Mouse (Mus musculus): Measurements from ENCODE around the gene Dnajb14. TPM values are rescaled to one million over a fixed set of nuclear protein-coding genes. Genes with fewer than 3 reads are reported as not detected.
"Not testable (repeated sequence)": the region's sequence is repeated elsewhere in the genome, so short reads cannot be mapped to it uniquely, and the experiment has no call there.

The Dnajb14 gene
- total RNA-seq, 2 experiments from 2014 or later, result 44.5 to 47.6 TPM

- no peak for TF ChIP-seq CTCF (IDR thresholded peaks at IDR 0.05)
- Histone ChIP-seq H3K27ac (no peak overlapping the region), H3K4me3 (no peak overlapping the region)
- intact Hi-C loops (cut with DNase I), result no loop called here
- no peak for DNase-seq (ENCODE audit: extremely low spot score in 1 of 2, low spot score in 2 of 2)
Measured at GRCm38 (mm10) chr3:137943737-137944154, 76.3 kb downstream of the Dnajb14 start.

DNA sequence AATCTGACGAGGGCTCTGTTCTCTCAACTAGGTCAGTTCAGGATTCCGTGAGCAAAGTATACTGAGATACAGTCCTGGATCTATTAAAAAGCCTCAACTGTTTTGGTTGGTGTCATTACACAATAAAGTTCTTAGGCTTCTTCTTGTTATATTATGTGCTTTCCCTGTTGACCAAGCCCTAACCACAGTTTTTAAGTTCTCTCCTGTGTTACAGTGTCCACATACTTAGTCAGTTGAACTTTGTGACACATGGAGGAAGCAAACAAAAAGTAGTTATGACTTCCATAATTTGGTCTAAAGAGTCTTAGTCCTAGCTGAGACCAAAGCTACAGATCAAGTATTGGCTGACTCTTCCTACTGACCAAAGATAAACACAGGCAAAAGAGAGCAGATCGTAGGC lies 79.4 kb downstream of the Dnajb14 start:
- H3K27ac ChIP-seq, result no peak overlapping the region
- intact Hi-C loops (cut with DNase I), result no loop called here
- DNase-seq (ENCODE audit: extremely low spot score in 1 of 2, low spot score in 2 of 2), result no peak
- TF ChIP-seq CTCF (IDR thresholded peaks at IDR 0.05), result no peak
- H3K4me3 ChIP-seq, result no peak overlapping the region

GRCm38 (mm10) chr3:137947525-137947924 lies 80.0 kb downstream of the Dnajb14 start:
- Histone ChIP-seq H3K27ac (no peak overlapping the region), H3K4me3 (no peak overlapping the region)
- no peak for TF ChIP-seq CTCF (IDR thresholded peaks at IDR 0.05)
- intact Hi-C loops (cut with DNase I), result no loop called here
- DNase-seq (ENCODE audit: extremely low spot score in 1 of 2, low spot score in 2 of 2), result no peak

DNA sequence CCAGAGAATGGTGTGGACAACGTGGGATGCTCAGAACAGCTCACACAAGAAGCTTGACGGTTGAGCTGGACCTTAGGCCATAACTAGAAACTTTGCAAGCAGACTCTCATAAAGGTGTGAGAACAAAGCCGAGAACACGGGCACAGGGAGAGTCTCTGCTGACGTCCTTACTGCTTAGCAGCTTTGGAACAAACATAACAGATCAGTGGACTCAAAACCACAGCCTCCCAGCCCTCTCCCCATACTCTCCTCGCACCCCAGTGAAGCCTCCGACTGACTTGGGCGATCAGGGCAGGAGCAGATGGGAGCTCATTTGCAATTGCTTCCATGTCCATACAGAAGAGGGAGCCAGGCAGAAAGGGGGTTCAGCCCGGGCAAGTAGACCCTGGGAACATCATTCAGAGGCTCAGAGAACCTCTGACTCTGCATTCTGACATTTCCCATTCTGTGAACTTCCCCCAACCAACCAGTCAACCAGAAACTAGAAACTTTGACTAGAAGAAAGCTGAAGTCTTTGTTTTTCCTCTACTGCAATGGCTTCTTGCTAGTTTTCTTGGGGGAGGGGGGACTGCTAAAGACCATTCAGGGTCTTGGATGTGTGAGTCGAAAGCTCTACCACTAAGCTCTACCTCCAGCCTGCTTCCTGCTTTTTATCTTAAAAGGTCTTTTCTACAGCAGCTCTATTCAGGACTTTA lies 82.9 kb downstream of the Dnajb14 start:
- intact Hi-C loops (cut with DNase I), result no loop called here
- TF ChIP-seq CTCF (IDR thresholded peaks at IDR 0.05), result no peak
- Histone ChIP-seq H3K27ac (no peak overlapping the region), H3K4me3 (no peak overlapping the region)
- no peak for DNase-seq (ENCODE audit: extremely low spot score in 1 of 2, low spot score in 2 of 2)

- H3K27ac ChIP-seq; intact Hi-C loops (cut with DNase I); DNase-seq (ENCODE audit: extremely low spot score in 1 of 2, low spot score in 2 of 2); H3K4me3 ChIP-seq: not testable (repeated sequence)
Measured at GRCm38 (mm10) chr3:137951302-137951701, 83.8 kb downstream of the Dnajb14 start.

DNA sequence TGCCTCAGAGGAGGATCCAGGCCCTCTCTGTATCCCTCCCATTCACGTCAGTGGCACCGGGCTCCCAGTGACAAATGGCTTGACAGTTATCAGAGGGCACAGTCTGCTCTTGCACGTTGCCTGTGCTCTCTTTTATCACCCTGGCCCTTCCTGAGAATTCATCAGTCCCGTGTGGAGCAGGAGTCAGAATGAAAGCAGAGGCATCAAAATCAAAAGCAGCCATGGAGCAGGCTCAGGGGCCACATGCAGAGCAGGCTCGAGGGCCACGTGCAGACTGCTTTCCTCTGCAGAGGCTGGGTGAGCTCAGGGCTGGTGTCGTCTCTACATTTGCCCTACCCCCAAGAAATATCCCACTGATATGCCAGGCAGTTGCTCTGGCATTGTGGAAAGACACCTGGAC lies 84.3 kb downstream of the Dnajb14 start:
- no peak for TF ChIP-seq CTCF (IDR thresholded peaks at IDR 0.05)
- H3K27ac ChIP-seq, result peak overlapping the region; percentile 72
- intact Hi-C loops (cut with DNase I), result no loop called here
- no peak for DNase-seq (ENCODE audit: extremely low spot score in 1 of 2, low spot score in 2 of 2)
- no peak overlapping the region for H3K4me3 ChIP-seq

GRCm38 (mm10) chr3:137952225-137952913 lies 84.9 kb downstream of the Dnajb14 start:
- Histone ChIP-seq H3K4me3 (no peak overlapping the region), H3K27ac (peak overlapping the region; percentile 72)
- intact Hi-C loops (cut with DNase I), result no loop called here
- no peak for TF ChIP-seq CTCF (IDR thresholded peaks at IDR 0.05)
- peak in 1 of 2 experiments; percentile 42 for DNase-seq (ENCODE audit: extremely low spot score in 1 of 2, low spot score in 2 of 2)

GRCm38 (mm10) chr3:137952914-137953880 lies 85.7 kb downstream of the Dnajb14 start:
- peak; percentile 55 to 64 for DNase-seq (ENCODE audit: extremely low spot score in 1 of 2, low spot score in 2 of 2)
- H3K27ac ChIP-seq, result peak overlapping the region; percentile 50
- intact Hi-C loops (cut with DNase I), result no loop called here
- H3K4me3 ChIP-seq, result no peak overlapping the region
- TF ChIP-seq CTCF (IDR thresholded peaks at IDR 0.05), result no peak

DNA sequence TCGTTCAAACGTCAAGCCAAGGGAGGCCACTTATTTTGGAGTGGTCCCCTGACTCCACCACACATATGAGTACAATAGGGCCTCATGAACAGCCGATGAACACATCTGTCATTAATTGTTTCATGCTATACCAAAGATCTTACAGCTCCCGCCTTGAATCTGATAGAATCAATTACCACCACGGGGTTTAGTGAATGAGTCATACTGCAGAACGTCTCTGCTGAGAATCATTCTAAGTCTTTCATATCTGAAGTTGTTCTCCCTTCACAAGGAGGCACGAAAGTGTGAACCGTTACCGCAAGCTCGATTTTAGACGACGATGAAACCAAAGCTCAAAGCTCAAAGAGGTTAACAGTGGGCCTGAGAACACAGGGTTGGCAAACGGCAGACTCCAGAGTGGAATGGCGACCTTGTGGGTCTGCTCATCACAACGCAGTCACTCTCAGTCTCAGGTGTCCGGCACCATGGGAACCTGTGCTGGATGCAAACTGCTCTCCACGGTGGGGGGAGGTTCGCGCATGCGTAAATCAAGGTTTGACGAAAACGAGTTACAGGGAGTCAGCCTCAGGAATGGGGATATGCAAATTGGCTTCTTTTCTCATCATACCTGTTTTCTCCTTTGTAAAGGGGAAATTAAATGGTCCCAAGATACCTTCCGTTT lies 86.9 kb downstream of the Dnajb14 start:
- no peak for TF ChIP-seq CTCF (IDR thresholded peaks at IDR 0.05)
- Histone ChIP-seq H3K27ac (no peak overlapping the region), H3K4me3 (no peak overlapping the region)
- no peak for DNase-seq (ENCODE audit: extremely low spot score in 1 of 2, low spot score in 2 of 2)
- intact Hi-C loops (cut with DNase I), result no loop called here

GRCm38 (mm10) chr3:137955560-137956081 lies 88.1 kb downstream of the Dnajb14 start:
- Histone ChIP-seq H3K4me3 (no peak overlapping the region), H3K27ac (no peak overlapping the region)
- TF ChIP-seq CTCF (IDR thresholded peaks at IDR 0.05), result no peak
- DNase-seq (ENCODE audit: extremely low spot score in 1 of 2, low spot score in 2 of 2), result no peak
- intact Hi-C loops (cut with DNase I), result no loop called here

GRCm38 (mm10) chr3:137957864-137958263 lies 90.4 kb downstream of the Dnajb14 start:
- intact Hi-C loops (cut with DNase I), result no loop called here
- Histone ChIP-seq H3K27ac (no peak overlapping the region), H3K4me3 (no peak overlapping the region)
- no peak for TF ChIP-seq CTCF (IDR thresholded peaks at IDR 0.05)
- no peak for DNase-seq (ENCODE audit: extremely low spot score in 1 of 2, low spot score in 2 of 2)

Measured in left cerebral cortex, adult 2 months (tissue).